Mouse (Mus musculus) liver, adult 2 months (tissue): ENCODE measurements around the gene Yif1a. TPM values are rescaled to one million over a fixed set of nuclear protein-coding genes. Genes with fewer than 3 reads are reported as not detected.
A peak's percentile ranks its signal among the peaks of the same experiment; 100 is the strongest.

Experiments used
- DNase-seq: peaks from one replicate; pipeline ENCODE4 v3.0.0-alpha.2; 2011; ENCODE audit warnings: low read depth, low spot score; ENCODE audit errors: extremely low read depth
- H3K27ac ChIP-seq: fragments of 200-500 bp; replicated peaks from 2 replicates; pipeline ENCODE4 v1.5.1; 2012; ENCODE audit warnings: low read depth, mild to moderate bottlenecking, control low read depth, inconsistent platforms, low read length; ENCODE audit not compliant: insufficient read depth
- H3K27me3 ChIP-seq: fragments of 200-500 bp; 2 replicates; pipeline ENCODE4 v1.6.1; 2012; ENCODE audit warnings: mild to moderate bottlenecking, moderate library complexity, low read length, inconsistent platforms; ENCODE audit not compliant: control insufficient read depth, insufficient read depth
- H3K36me3 ChIP-seq: fragments of 200-500 bp; 2 replicates; pipeline ENCODE4 v1.6.1; 2012; ENCODE audit warnings: low read length, inconsistent platforms; ENCODE audit not compliant: control insufficient read depth, insufficient read depth
- H3K4me1 ChIP-seq: fragments of 200-500 bp; 2 replicates; pipeline ENCODE4 v1.6.1; 2011; ENCODE audit warnings: low read length; ENCODE audit not compliant: control insufficient read depth, insufficient read depth
- H3K4me3 ChIP-seq: fragments of 200-500 bp; 2 replicates; pipeline ENCODE4 v1.5.1; 2011; ENCODE audit warnings: low read depth, mild to moderate bottlenecking, control low read depth, low read length, moderate library complexity; ENCODE audit not compliant: insufficient read depth
- H3K79me2 ChIP-seq: fragments of 200-500 bp; 2 replicates; pipeline ENCODE4 v1.6.1; 2012; ENCODE audit warnings: inconsistent platforms, mild to moderate bottlenecking, low read length, moderate library complexity; ENCODE audit not compliant: control insufficient read depth, insufficient read depth
- H3K9ac ChIP-seq: fragments of 200-500 bp; 2 replicates; pipeline ENCODE4 v1.6.1; 2012; ENCODE audit warnings: low read depth, mild to moderate bottlenecking, control low read depth, inconsistent platforms, low read length
- CTCF ChIP-seq: fragments of 200-500 bp; IDR thresholded peaks from 2 replicates; pipeline ENCODE4 v1.5.1; 2011; ENCODE audit warnings: low read depth, low read length, control low read depth
- POLR2A ChIP-seq: fragments of 200-500 bp; IDR thresholded peaks from 2 replicates; pipeline ENCODE4 v1.6.1; 2011; ENCODE audit warnings: low read length, control low read depth; ENCODE audit not compliant: insufficient read depth; ENCODE audit errors: extremely low read depth
- WGBS: fragments of 180-500 bp; shearing (Covaris S2); methylation state at CpG from one replicate; pipeline ENCODE4 v1.1.7; 2018; 5-methylcytosine and 5-hydroxymethylcytosine counted together
- polyA plus RNA-seq: library from polyadenylated mRNA; depleted of rRNA; stranded (reverse); fragments of >200 nt; gene quantifications from 2 replicates; pipeline ENCODE4 v1.2.3, GENCODE M21; 2012
- total RNA-seq: library from RNA; depleted of rRNA; stranded (reverse); fragments of >200 nt; gene quantifications from 2 replicates; pipeline ENCODE4 v1.2.3, GENCODE M21; 2014

The Yif1a gene
- total and polyA plus RNA-seq, 2 experiments = 79.3 to 188 TPM

DNA sequence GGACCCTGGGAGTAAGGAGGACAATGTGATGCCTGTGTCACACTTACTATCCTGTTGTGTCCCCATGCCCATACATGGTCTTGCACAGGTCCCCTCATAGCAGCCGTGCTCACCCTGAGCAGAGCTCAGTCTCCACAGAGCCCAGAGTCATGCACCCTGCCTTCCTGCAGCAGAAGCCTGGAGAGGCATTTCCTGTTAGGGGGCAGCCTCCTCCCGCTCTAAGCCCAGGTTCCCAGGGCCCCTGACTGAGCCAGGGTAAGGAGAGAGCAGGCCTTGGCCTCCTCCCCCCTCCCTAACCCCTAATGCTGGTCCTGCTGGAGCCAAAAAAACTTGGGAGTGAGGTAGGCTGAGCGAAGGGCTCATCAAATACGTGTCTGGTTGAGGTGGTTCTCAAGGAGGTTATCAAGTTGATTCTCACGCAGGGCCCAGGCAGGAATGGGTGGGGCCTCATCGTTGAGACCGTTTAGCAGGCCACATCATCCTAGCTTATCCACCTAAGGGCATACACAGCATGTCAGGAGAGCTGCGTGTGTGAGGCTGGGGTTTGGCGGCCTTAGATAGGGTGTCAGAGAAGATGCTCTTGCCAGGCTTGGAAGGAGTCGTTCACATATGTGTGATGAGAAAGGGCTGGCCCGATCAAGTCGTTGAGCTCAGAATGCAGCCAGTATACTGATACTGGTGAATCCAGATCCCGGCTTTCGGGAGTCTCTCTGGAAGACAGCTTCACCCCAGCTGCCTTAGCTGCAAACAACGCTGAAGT, 21.1 kb upstream of the Yif1a start:
- TF ChIP-seq POLR2A (no peak), CTCF (no peak)
- Histone ChIP-seq H3K4me1 (peaks cover 5% of the 10 kb centered on the region; the same call in 1 of the 2 replicates), H3K79me2 (no peaks in the 10 kb centered on the region), H3K36me3 (no peaks in the 10 kb centered on the region), H3K27me3 (peaks cover 12% of the 10 kb centered on the region), H3K9ac (no peak overlapping the region), H3K4me3 (no peak overlapping the region), H3K27ac (peak overlapping the region; percentile 46; the same call in 1 of the 2 replicates)
- WGBS = 19% methylated on average over 15 of the region's 15 CpGs
- DNase-seq = no peak

DNA sequence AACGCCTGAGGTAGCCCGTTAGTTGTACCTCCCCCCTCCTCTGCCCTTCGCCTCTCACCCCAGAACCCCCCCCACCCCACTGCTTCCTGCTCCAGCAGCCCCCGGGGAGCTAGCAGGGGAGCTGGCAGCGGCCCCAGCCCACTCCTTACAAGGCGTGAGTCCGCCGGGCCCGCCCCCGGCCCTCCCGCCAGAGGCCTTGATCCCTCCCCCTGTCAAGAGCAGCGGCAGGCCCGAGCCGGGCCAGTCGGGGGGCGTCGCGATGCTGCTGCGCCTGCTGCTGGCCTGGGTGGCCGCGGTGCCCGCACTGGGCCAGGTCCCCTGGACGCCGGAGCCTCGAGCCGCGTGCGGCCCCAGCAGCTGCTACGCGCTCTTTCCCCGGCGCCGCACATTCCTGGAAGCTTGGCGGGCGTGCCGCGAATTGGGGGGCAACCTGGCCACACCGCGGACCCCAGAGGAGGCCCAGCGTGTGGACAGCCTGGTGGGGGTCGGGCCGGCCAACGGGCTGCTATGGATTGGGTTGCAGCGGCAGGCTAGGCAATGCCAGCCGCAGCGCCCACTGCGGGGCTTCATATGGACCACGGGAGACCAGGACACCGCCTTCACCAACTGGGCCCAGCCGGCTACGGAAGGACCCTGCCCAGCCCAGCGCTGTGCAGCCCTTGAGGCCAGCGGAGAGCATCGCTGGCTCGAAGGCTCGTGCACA, 20.3 kb upstream of the Yif1a start, which contains the start of gene Cd248:
Cd248 (plus strand) TSS at position 212 of the 703 bp plus-strand sequence.
- H3K27ac ChIP-seq = peak within 1 kb of the TSS; percentile 46; the same call in 1 of the 2 replicates
- DNase-seq = no peak
- peak within 1 kb of the TSS; percentile 53; the same call in 1 of the 2 replicates for H3K4me3 ChIP-seq
- H3K4me1 ChIP-seq = peaks cover 9% of the 10 kb centered on the region; the same call in 1 of the 2 replicates
- 3% methylated on average over 55 of the region's 56 CpGs for WGBS
- H3K9ac ChIP-seq = peak within 1 kb of the TSS; percentile 50
- no peaks in the 10 kb centered on the region for H3K79me2 ChIP-seq
- no peaks in the 10 kb centered on the region for H3K36me3 ChIP-seq
- H3K27me3 ChIP-seq = peaks cover 12% of the 10 kb centered on the region
- no peak for TF ChIP-seq CTCF
- 0 out of 2 replicates have a peak, but pooled peaks have one; percentile 15 for TF ChIP-seq POLR2A

DNA sequence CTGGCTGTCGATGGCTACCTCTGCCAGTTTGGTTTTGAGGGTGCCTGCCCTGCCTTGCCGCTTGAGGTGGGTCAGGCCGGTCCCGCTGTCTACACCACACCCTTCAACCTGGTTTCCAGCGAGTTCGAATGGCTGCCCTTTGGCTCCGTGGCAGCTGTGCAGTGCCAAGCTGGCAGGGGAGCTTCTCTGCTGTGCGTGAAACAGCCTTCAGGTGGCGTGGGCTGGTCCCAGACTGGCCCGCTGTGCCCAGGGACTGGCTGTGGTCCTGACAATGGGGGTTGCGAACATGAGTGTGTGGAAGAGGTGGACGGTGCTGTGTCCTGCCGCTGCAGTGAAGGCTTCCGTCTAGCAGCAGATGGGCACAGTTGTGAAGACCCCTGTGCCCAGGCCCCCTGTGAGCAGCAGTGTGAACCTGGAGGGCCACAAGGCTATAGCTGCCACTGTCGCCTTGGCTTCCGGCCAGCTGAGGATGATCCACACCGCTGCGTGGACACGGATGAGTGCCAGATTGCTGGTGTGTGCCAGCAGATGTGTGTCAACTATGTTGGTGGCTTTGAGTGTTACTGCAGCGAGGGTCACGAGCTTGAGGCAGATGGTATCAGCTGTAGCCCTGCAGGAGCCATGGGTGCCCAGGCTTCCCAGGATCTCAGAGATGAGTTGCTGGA, 19.6 kb upstream of the Yif1a start:
- peaks cover 9% of the 10 kb centered on the region; the same call in 1 of the 2 replicates for H3K4me1 ChIP-seq
- TF ChIP-seq POLR2A = no peak
- no peak for TF ChIP-seq CTCF
- WGBS = 35% methylated on average over 21 of the region's 21 CpGs
- no peaks in the 10 kb centered on the region for H3K79me2 ChIP-seq
- no peaks in the 10 kb centered on the region for H3K36me3 ChIP-seq
- DNase-seq = no peak
- peak overlapping the region; percentile 50; the same call in 1 of the 2 replicates for H3K9ac ChIP-seq
- peaks cover 12% of the 10 kb centered on the region for H3K27me3 ChIP-seq
- H3K27ac ChIP-seq = no peak overlapping the region
- H3K4me3 ChIP-seq = peak overlapping the region; percentile 53; the same call in 1 of the 2 replicates

DNA sequence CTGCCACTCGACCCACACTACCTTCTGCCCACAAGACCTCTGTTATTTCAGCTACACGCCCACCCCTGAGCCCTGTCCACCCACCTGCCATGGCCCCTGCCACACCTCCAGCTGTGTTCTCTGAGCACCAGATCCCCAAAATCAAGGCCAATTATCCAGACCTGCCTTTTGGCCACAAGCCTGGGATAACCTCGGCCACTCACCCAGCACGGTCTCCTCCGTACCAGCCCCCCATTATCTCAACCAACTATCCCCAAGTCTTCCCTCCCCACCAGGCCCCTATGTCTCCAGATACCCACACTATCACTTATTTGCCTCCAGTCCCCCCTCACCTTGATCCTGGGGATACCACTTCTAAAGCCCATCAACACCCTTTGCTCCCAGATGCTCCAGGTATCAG, 18.9 kb upstream of the Yif1a start:
- WGBS = 90% methylated on average over 5 of the region's 5 CpGs
- Histone ChIP-seq H3K4me3 (no peak overlapping the region), H3K27ac (no peak overlapping the region), H3K9ac (no peak overlapping the region), H3K79me2 (no peaks in the 10 kb centered on the region), H3K4me1 (peaks cover 9% of the 10 kb centered on the region; the same call in 1 of the 2 replicates), H3K27me3 (peaks cover 12% of the 10 kb centered on the region), H3K36me3 (no peaks in the 10 kb centered on the region)
- no peak for DNase-seq
- TF ChIP-seq POLR2A (no peak), CTCF (no peak)

DNA sequence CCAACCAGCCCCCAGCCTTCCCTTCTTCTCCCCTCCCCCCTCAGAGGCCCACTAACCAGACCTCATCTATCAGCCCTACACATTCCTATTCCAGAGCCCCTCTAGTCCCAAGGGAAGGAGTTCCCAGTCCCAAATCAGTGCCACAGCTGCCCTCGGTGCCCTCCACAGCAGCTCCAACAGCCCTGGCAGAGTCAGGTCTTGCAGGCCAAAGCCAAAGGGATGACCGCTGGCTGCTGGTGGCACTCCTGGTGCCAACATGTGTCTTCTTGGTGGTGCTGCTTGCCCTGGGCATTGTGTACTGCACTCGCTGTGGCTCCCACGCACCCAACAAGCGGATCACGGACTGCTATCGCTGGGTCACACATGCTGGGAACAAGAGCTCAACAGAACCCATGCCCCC, 18.4 kb upstream of the Yif1a start:
- H3K36me3 ChIP-seq = no peaks in the 10 kb centered on the region
- H3K4me1 ChIP-seq = peaks cover 9% of the 10 kb centered on the region; the same call in 1 of the 2 replicates
- no peak overlapping the region for H3K9ac ChIP-seq
- peaks cover 12% of the 10 kb centered on the region for H3K27me3 ChIP-seq
- H3K4me3 ChIP-seq = no peak overlapping the region
- 88% methylated on average over 7 of the region's 7 CpGs for WGBS
- H3K27ac ChIP-seq = no peak overlapping the region
- DNase-seq = no peak
- H3K79me2 ChIP-seq = no peaks in the 10 kb centered on the region
- TF ChIP-seq POLR2A (no peak), CTCF (no peak)
